Mouse (Mus musculus): ENCODE measurements around the gene Ier3. TPM values are rescaled to one million over a fixed set of nuclear protein-coding genes. Genes with fewer than 3 reads are reported as not detected.
A peak's percentile ranks its signal among the peaks of the same experiment; 100 is the strongest.

Gene Ier3
- total and polyA plus RNA-seq, 2 experiments from 2014 or later = 19.4 TPM

DNA sequence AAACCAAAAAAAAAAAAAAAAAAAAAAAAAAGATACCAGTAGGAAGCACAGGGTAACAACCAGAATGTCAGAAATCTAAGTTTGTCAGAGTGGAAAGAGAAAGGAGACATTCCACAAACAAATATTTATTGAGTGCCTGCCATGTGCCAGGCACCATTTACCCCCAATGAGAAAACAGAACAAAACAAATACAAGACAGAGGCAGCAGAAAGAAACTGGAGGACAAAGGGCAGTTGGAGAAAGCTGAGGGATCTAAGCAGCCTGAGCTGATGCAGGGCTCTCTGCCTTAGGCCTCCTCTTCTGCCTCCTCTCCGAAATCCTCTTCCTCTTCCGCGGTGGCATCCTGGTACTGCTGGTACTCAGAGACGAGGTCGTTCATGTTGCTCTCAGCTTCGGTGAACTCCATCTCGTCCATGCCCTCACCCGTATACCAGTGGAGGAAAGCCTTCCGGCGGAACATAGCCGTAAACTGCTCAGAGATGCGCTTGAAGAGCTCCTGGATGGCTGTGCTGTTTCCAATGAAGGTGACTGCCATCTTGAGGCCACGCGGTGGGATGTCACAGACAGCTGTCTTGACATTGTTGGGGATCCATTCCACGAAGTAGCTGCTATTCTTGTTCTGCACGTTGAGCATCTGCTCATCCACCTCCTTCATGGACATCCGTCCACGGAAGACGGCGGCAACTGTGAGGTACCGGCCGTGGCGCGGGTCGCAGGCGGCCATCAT lies 13.4 kb downstream of the Ier3 start:
- no peak overlapping the region for H3K9ac ChIP-seq (replicated peaks; ENCODE audit: low read length)
- H3K9me3 ChIP-seq (ENCODE audit: low read length) = no peaks in the 10 kb centered on the region
- TF ChIP-seq CTCF (IDR thresholded peaks at IDR 0.05; ENCODE audit: low read depth) = peak; percentile 45
- DNase-seq (ENCODE audit: low spot score) = peak; percentile 54
- ATAC-seq = no peak
- H3K27ac ChIP-seq = no peak overlapping the region
- H3K4me1 ChIP-seq (ENCODE audit: insufficient read depth, low read length) = peaks cover 13% of the 10 kb centered on the region; the same call in 1 of the 2 replicates
- peak overlapping the region; percentile 82 for H3K4me3 ChIP-seq (ENCODE audit: low read length)
- peak overlapping the region; percentile 88 for H3K4me2 ChIP-seq (ENCODE audit: low read depth, low read length)
- WGBS = 57% methylated on average over 26 of the region's 26 CpGs
- no peaks in the 10 kb centered on the region for H3K27me3 ChIP-seq (ENCODE audit: insufficient read depth, low read length)
- H3K36me3 ChIP-seq (ENCODE audit: insufficient read depth, low read length) = peaks cover 28% of the 10 kb centered on the region

DNA sequence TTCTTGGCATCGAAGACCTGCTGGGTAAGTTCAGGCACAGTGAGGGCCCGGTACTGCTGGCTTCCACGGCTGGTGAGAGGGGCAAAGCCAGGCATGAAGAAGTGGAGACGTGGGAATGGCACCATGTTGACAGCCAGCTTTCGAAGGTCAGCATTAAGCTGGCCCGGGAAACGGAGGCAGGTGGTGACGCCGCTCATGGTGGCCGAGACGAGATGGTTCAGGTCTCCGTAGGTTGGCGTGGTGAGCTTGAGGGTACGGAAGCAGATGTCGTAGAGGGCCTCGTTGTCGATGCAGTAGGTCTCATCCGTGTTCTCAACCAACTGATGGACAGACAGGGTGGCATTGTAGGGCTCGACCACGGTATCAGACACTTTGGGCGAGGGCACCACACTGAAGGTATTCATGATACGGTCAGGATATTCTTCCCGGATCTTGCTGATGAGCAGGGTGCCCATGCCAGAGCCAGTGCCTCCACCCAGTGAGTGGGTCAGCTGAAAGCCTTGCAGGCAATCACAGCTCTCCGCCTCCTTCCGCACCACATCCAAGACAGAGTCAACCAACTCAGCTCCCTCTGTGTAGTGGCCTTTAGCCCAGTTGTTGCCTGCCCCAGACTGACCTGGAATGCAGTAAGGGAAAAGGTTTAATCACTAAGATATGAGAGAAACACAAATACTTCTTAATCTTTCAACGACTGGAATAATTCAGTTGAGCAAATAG lies 14.1 kb downstream of the Ier3 start:
- peaks cover 13% of the 10 kb centered on the region; the same call in 1 of the 2 replicates for H3K4me1 ChIP-seq (ENCODE audit: insufficient read depth, low read length)
- DNase-seq (ENCODE audit: low spot score) = no peak
- H3K4me2 ChIP-seq (ENCODE audit: low read depth, low read length) = peak overlapping the region; percentile 88
- no peak for TF ChIP-seq CTCF (IDR thresholded peaks at IDR 0.05; ENCODE audit: low read depth)
- peak overlapping the region; percentile 94; the same call in 1 of the 2 replicates for H3K9ac ChIP-seq (replicated peaks; ENCODE audit: low read length)
- no peaks in the 10 kb centered on the region for H3K27me3 ChIP-seq (ENCODE audit: insufficient read depth, low read length)
- peak overlapping the region; percentile 82 for H3K4me3 ChIP-seq (ENCODE audit: low read length)
- H3K9me3 ChIP-seq (ENCODE audit: low read length) = no peaks in the 10 kb centered on the region
- peak overlapping the region; percentile 7; the same call in 1 of the 2 replicates for H3K27ac ChIP-seq
- no peak for ATAC-seq
- H3K36me3 ChIP-seq (ENCODE audit: insufficient read depth, low read length) = peaks cover 28% of the 10 kb centered on the region
- 58% methylated on average over 26 of the region's 26 CpGs for WGBS

DNA sequence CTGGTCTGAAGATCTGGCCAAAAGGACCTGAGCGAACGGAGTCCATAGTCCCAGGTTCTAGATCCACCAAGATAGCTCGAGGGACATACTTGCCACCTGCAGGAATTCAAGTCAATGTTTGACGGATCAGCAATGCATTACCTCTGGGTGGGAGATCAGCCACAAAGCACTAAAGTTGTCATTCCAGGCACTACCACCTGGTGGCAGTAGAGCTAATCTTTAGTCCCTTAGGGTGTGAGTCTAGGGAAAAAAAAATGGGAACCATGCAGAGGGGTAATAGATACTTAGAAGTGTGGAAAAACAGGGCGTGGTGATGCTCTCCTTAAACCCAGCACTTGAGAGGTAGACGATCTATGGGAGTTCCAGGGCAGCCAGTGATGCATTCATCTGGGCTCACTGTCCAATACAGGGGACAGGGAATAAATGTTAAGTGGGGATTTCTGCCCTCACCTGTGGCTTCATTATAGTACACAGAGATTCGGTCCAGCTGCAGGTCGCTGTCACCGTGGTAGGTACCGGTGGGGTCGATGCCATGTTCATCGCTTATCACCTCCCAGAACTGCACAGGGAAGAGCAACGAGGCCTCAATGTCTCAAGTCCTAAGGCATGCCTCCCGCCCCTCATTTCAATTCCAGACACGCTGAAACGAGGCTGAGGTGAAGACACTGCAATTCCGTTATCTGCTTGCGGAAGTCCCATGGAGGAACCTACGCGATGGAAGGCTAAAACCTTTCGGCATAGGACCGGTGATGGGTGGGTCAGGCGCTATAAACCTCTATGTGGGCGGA lies 14.9 kb downstream of the Ier3 start:
- 5% methylated on average over 24 of the region's 24 CpGs for WGBS
- H3K9me3 ChIP-seq (ENCODE audit: low read length) = no peaks in the 10 kb centered on the region
- H3K9ac ChIP-seq (replicated peaks; ENCODE audit: low read length) = peak overlapping the region; percentile 94
- peak overlapping the region; percentile 97 for H3K27ac ChIP-seq
- H3K4me1 ChIP-seq (ENCODE audit: insufficient read depth, low read length) = peaks cover 13% of the 10 kb centered on the region; the same call in 1 of the 2 replicates
- H3K4me2 ChIP-seq (ENCODE audit: low read depth, low read length) = peak overlapping the region; percentile 88
- peak overlapping the region; percentile 82 for H3K4me3 ChIP-seq (ENCODE audit: low read length)
- TF ChIP-seq CTCF (IDR thresholded peaks at IDR 0.05; ENCODE audit: low read depth) = peak; percentile 85
- H3K27me3 ChIP-seq (ENCODE audit: insufficient read depth, low read length) = no peaks in the 10 kb centered on the region
- peaks cover 28% of the 10 kb centered on the region for H3K36me3 ChIP-seq (ENCODE audit: insufficient read depth, low read length)
- ATAC-seq (no peak), DNase-seq (ENCODE audit: low spot score) (peak; percentile 96)

DNA sequence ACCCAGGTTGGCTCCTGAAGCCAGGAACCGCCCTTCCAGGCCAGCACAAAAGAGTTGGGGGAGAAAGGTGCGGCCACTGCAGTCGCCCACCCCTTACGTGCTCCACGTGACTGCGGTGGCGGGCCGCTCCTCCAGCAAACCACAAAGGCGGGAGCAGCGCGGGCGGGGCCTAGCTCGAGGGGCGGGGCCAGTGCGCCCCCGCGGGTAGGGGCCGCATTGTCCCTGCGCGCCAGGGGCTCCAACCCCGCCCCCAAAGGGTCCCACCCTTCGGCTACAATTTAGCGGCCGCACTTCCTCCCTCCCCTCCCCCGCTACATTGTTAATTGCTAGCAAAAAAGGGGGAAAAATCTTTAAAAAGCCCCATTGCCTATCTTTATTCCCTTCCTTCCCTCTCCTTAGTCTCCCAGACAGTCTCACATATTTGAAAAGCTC lies 15.5 kb downstream of the Ier3 start:
- Histone ChIP-seq H3K27me3 (ENCODE audit: insufficient read depth, low read length) (no peaks in the 10 kb centered on the region), H3K9me3 (ENCODE audit: low read length) (no peaks in the 10 kb centered on the region), H3K4me2 (ENCODE audit: low read depth, low read length) (peak overlapping the region; percentile 88), H3K4me1 (ENCODE audit: insufficient read depth, low read length) (peaks cover 13% of the 10 kb centered on the region; the same call in 1 of the 2 replicates), H3K27ac (peak overlapping the region; percentile 97), H3K9ac (replicated peaks; ENCODE audit: low read length) (peak overlapping the region; percentile 94), H3K4me3 (ENCODE audit: low read length) (peak overlapping the region; percentile 82), H3K36me3 (ENCODE audit: insufficient read depth, low read length) (peaks cover 28% of the 10 kb centered on the region)
- no peak for TF ChIP-seq CTCF (IDR thresholded peaks at IDR 0.05; ENCODE audit: low read depth)
- WGBS = under 1% methylated on average over 25 of the region's 25 CpGs
- DNase-seq (ENCODE audit: low spot score) = peak; percentile 94
- peak; percentile 33 for ATAC-seq

DNA sequence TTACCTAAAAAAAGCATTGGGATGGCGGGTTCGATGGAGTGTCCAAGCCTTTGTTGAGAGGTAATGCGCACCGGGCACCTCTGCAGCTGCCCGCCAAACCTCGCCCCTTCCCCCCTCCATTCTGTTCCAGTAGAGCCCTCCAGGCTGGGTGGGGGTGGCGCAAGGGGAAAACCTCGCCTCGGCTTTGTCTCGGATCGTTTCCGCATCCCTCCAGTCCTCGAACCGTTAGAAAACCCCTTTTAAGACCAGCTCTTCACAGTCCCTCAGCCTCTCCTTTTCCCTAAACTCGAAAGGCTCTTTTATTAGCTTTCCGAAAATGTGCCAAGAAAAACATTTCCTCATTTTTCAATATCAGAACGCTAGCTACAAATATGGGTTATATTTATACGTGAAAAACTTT lies 16.0 kb downstream of the Ier3 start:
- peaks cover 13% of the 10 kb centered on the region; the same call in 1 of the 2 replicates for H3K4me1 ChIP-seq (ENCODE audit: insufficient read depth, low read length)
- ATAC-seq = no peak
- whole genome bisulfite sequencing = under 1% methylated on average over 18 of the region's 18 CpGs
- H3K4me3 ChIP-seq (ENCODE audit: low read length) = peak overlapping the region; percentile 82
- no peaks in the 10 kb centered on the region for H3K9me3 ChIP-seq (ENCODE audit: low read length)
- H3K36me3 ChIP-seq (ENCODE audit: insufficient read depth, low read length) = peaks cover 28% of the 10 kb centered on the region
- no peak for TF ChIP-seq CTCF (IDR thresholded peaks at IDR 0.05; ENCODE audit: low read depth)
- peak overlapping the region; percentile 94 for H3K9ac ChIP-seq (replicated peaks; ENCODE audit: low read length)
- H3K4me2 ChIP-seq (ENCODE audit: low read depth, low read length) = peak overlapping the region; percentile 88
- H3K27me3 ChIP-seq (ENCODE audit: insufficient read depth, low read length) = no peaks in the 10 kb centered on the region
- DNase-seq (ENCODE audit: low spot score) = peak; percentile 77
- peak overlapping the region; percentile 97 for H3K27ac ChIP-seq

DNA sequence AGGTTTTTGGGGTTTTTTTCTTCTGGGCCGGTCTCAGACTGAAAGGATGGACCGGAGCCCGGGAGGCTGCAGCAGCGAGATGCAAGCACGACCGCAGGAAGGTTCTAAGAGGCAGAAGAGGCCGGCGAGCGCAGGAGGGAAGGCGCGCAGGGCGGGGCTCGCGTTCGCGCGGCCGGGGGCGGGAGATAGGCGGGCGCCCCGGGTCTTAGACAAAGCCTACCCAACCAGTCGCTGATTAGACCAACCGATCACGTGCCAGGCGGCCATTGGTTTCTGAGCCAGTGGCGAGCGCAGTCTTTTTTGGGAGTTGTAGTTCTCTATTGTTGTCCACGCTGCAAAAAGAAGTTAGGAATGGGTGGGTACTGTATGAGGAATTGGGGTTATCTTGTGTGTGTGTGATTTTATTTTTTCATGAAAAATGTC lies 16.6 kb downstream of the Ier3 start, which contains the start of gene Tubb5:
Gene Tubb5, minus strand, starts transcription at position 185 of the 423 bp plus-strand sequence.
- Histone ChIP-seq H3K27me3 (ENCODE audit: insufficient read depth, low read length) (no peaks in the 10 kb centered on the region), H3K9me3 (ENCODE audit: low read length) (no peaks in the 10 kb centered on the region), H3K4me2 (ENCODE audit: low read depth, low read length) (peak within 1 kb of the TSS; percentile 88), H3K9ac (replicated peaks; ENCODE audit: low read length) (peak within 1 kb of the TSS; percentile 94), H3K4me1 (ENCODE audit: insufficient read depth, low read length) (peaks cover 13% of the 10 kb centered on the region; the same call in 1 of the 2 replicates), H3K27ac (peak within 1 kb of the TSS; percentile 97), H3K4me3 (ENCODE audit: low read length) (peak within 1 kb of the TSS; percentile 82), H3K36me3 (ENCODE audit: insufficient read depth, low read length) (peaks cover 23% of the 10 kb centered on the region)
- under 1% methylated on average over 29 of the region's 29 CpGs for WGBS
- TF ChIP-seq CTCF (IDR thresholded peaks at IDR 0.05; ENCODE audit: low read depth) = no peak
- ATAC-seq (peak; percentile 80), DNase-seq (ENCODE audit: low spot score) (peak; percentile 99)

Data from hindbrain, postnatal 0 days (tissue).